Mouse (Mus musculus) lung, adult 2 months (tissue): ENCODE results near the gene Tmem135. TPM values are rescaled to one million over a fixed set of nuclear protein-coding genes. Genes with fewer than 3 reads are reported as not detected.

Experiments
- DNase-seq: peaks from one replicate; pipeline ENCODE4 v3.0.0; 2022
- H3K4me1 ChIP-seq: fragments of 200-500 bp; 2 replicates; pipeline ENCODE4 v1.6.1; 2011; ENCODE audit warnings: low read length; ENCODE audit not compliant: control insufficient read depth, insufficient read depth
- H3K4me3 ChIP-seq: fragments of 200-500 bp; replicated peaks from 2 replicates; pipeline ENCODE3; 2011; ENCODE audit warnings: low read depth, mild to moderate bottlenecking, control low read depth, low read length; ENCODE audit errors: extremely low read depth
- CTCF ChIP-seq: fragments of 200-500 bp; IDR thresholded peaks from 2 replicates; pipeline ENCODE4 v1.5.1; 2011; ENCODE audit warnings: mild to moderate bottlenecking, low read length, control low read depth; ENCODE audit not compliant: insufficient read depth
- POLR2A ChIP-seq: fragments of 200-500 bp; IDR thresholded peaks from 2 replicates; pipeline ENCODE4 v1.6.1; 2011; ENCODE audit warnings: low read depth, mild to moderate bottlenecking, control low read depth, low read length, borderline replicate concordance; ENCODE audit errors: extremely low read depth
- WGBS: fragments of 180-500 bp; shearing (Covaris S2); methylation state at CpG from one replicate; pipeline ENCODE4 v1.1.7; 2018; 5-methylcytosine and 5-hydroxymethylcytosine counted together
- polyA plus RNA-seq: library from polyadenylated mRNA; depleted of rRNA; stranded (reverse); fragments of >200 nt; gene quantifications from 2 replicates; pipeline ENCODE4 v1.2.3, GENCODE M21; 2012; rRNA removed

Tmem135 gene
- polyA plus RNA-seq, 1 experiment = 48.9 TPM

GRCm38 (mm10) chr7:89116261-89116664 lies 287.8 kb downstream of the Tmem135 start:
- TF ChIP-seq CTCF (no peak), POLR2A (no peak)
- H3K4me3 ChIP-seq = no peak overlapping the region
- peak; percentile 16 for DNase-seq
- 38% methylated on average over 1 of the region's 1 CpGs for WGBS
- H3K4me1 ChIP-seq = peaks cover 2% of the 10 kb centered on the region

GRCm38 (mm10) chr7:89115633-89116032 lies 288.4 kb downstream of the Tmem135 start:
- 49% methylated on average over 3 of the region's 3 CpGs for WGBS

GRCm38 (mm10) chr7:89106421-89106820 lies 297.6 kb downstream of the Tmem135 start:
- TF ChIP-seq CTCF = no peak
- TF ChIP-seq POLR2A = no peak
- 69% methylated on average over 2 of the region's 2 CpGs for WGBS
- DNase-seq = no peak
- no peaks in the 10 kb centered on the region for H3K4me1 ChIP-seq
- no peak overlapping the region for H3K4me3 ChIP-seq

More at GRCm38 (mm10) chr7:89115633-89116032, 288.4 kb downstream of the Tmem135 start:
- Histone ChIP-seq H3K4me3 (no peak overlapping the region), H3K4me1 (peaks cover 2% of the 10 kb centered on the region)
- DNase-seq = peak; percentile 15
- TF ChIP-seq POLR2A (no peak), CTCF (no peak)

GRCm38 (mm10) chr7:89099756-89100155 lies 304.3 kb downstream of the Tmem135 start:
- no peaks in the 10 kb centered on the region for H3K4me1 ChIP-seq
- H3K4me3 ChIP-seq = no peak overlapping the region
- WGBS = 66% methylated on average over 4 of the region's 4 CpGs
- TF ChIP-seq POLR2A (no peak), CTCF (no peak)
- DNase-seq = no peak

Other genes with a start within 250 kb of the Tmem135 start
- 27.8 and 34.5 TPM in 2 replicates for gene Fzd4, start 133 bp upstream of the Tmem135 start, polyA plus RNA-seq
- 91.3 and 104 TPM in 2 replicates for gene Prss23, start 123.0 kb upstream of the Tmem135 start, polyA plus RNA-seq
- 3.1 and 5.4 TPM in 2 replicates for gene Me3, start 228.2 kb upstream of the Tmem135 start, polyA plus RNA-seq